Mouse (Mus musculus): ENCODE measurements around the gene Osbpl9.

DNA sequence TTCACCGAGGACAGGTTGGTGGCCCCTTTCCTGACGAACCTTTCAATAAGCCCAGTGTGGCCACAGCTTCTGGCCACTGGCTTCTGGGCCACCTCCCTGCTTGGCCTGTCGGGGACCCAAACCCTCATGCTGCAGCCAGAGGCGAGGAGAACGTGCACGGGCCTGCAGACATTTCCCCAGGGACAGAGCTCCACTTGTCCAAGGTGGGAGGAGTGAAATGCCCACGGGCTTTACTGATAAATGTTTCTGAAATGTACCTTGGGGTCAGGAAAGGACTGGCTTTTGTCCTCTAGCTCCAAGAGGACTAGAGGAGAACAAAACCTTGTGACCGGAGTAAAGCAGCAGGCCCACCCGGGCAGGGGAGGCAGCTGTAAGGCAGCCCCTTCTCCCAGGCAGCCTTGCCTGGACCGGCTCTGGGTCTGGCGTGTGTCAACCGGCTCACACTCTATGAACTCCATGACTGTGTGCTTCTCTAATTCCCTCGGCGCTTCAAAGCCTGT, 18.4 kb upstream of the Osbpl9 start:
- TF ChIP-seq CTCF (IDR thresholded peaks at IDR 0.05; ENCODE audit: insufficient read depth, low read depth, low read length) = no peak
- no peak for TF ChIP-seq POLR2A (IDR thresholded peaks at IDR 0.05; ENCODE audit: insufficient read depth, low read depth, low read length)

Data from olfactory bulb, adult 2 months (tissue).